In the genomic region with DNA sequence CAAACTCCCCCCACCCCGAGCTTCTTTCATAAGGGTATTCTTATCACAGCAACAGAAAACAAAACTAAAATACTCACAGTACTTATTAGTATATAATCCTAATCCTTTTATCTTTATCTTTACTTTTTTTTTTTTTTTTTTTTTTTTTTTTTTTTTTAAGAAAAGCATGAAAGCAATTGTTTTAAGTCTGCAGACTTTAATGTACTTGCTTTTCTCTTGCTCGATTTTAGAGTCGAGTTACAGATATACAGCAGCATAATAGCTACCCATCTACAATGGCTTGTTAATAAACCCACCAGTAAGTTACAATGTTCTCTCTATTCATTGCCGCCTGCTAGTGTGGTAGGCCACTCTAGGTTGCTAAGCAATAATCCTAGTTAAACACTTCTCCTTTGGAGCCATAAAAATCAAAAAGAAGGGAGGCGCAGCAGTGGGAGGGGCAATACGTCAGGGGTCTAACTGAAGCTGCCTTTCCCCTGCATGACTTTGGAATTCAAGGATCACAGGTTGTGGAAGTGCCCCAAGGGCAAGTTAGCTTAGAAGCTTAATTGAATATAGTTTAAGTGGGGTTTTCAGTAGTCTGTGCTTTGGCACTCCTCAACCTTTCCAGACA, we compare ENCODE assay signal across 11 mouse cellular contexts. TPM values are rescaled to one million over a fixed set of nuclear protein-coding genes. Genes with fewer than 3 reads are reported as not detected.
A peak's percentile ranks its signal among the peaks of the same experiment; 100 is the strongest.
DNase-seq lines count a peak whose midpoint lies in the region; ATAC-seq and TF ChIP-seq lines count a peak whose summit lies in the region.
"Had no signal": no experiment of that assay in that cellular context is flagged by ENCODE, and none has a peak within 500 bp of the region (broad histone marks: within the 10 kb centered on the region; RNA-seq: fewer than 3 reads in every experiment).

No protein-coding gene starts in this region.

- peak; percentile 44 for DNase-seq in heart, postnatal 0 days (ENCODE audit: low spot score)
- DNase-seq in heart, postnatal 10 days = no peak
- peak; percentile 76 for DNase-seq in embryo, embryonic 10.5 days (ENCODE audit: low spot score)
- DNase-seq in kidney, adult 18-20 months = peak; percentile 56
- peak; percentile 41 for DNase-seq in mesoderm, embryonic 11.5 days (ENCODE audit: low read depth, low spot score)
- no peak for DNase-seq in urinary bladder, postnatal 4 days (ENCODE audit: low spot score in 2 of 2)
- no peak for DNase-seq in T-cell, adult 2 months (ENCODE audit: low spot score)
- no peak for DNase-seq in liver
- DNase-seq: cerebellum, adult 8-10 months had no signal

- TF ChIP-seq EP300 in heart, postnatal 0 days (IDR thresholded peaks at IDR 0.05; ENCODE audit: low read depth) = no peak

- TF ChIP-seq CTCF in heart, postnatal 0 days (IDR thresholded peaks at IDR 0.05; ENCODE audit: low read depth) = no peak

- no peaks in the 10 kb centered on the region for H3K36me3 ChIP-seq in heart, postnatal 0 days (replicated peaks; ENCODE audit: control insufficient read depth, insufficient read depth, low read length)
- H3K36me3 ChIP-seq: hindbrain, embryonic 12.5 days had no signal

- 49% methylated on average over 6 of the region's 6 CpGs for WGBS in heart, postnatal 0 days

- H3K4me1 ChIP-seq in heart, postnatal 0 days (ENCODE audit: control insufficient read depth, insufficient read depth) = peaks cover 24% of the 10 kb centered on the region

- no peaks in the 10 kb centered on the region for H3K27me3 ChIP-seq in heart, postnatal 0 days (ENCODE audit: control insufficient read depth, insufficient read depth, low read length)
- H3K27me3 ChIP-seq: hindbrain, embryonic 12.5 days had no signal

- no peak overlapping the region for H3K9ac ChIP-seq in heart, postnatal 0 days (replicated peaks; ENCODE audit: low read depth, low read length)
- H3K9ac ChIP-seq: hindbrain, embryonic 12.5 days had no signal

- no peaks in the 10 kb centered on the region for H3K9me3 ChIP-seq in heart, postnatal 0 days (replicated peaks; ENCODE audit: control insufficient read depth, low read length)
- H3K9me3 ChIP-seq: hindbrain, embryonic 12.5 days had no signal

- intact Hi-C loops in heart, postnatal 10 days (cut with DNase I) = no loop called here

- H3K27ac ChIP-seq in heart, postnatal 0 days (ENCODE audit: low read depth) = 0 out of 2 replicates have a peak overlapping the region, but pooled peaks have one; percentile 20
- H3K27ac ChIP-seq: hindbrain, embryonic 12.5 days; macrophage had no signal

- no peak for ATAC-seq in heart, postnatal 0 days (ENCODE audit: insufficient read depth, low read depth)

- H3K4me3 ChIP-seq in heart, postnatal 0 days (ENCODE audit: low read depth, low read length) = no peak overlapping the region
- H3K4me3 ChIP-seq: hindbrain, embryonic 12.5 days had no signal

- no peak overlapping the region; the same call in 1 of the 2 replicates for H3K4me2 ChIP-seq in heart, postnatal 0 days (ENCODE audit: low read depth, low read length)
- H3K4me2 ChIP-seq: hindbrain, embryonic 12.5 days had no signal

RNA-seq across cellular contexts. Expression of gene Efcab5, which starts 5.3 kb away (rescaled TPM):
- total RNA-seq in heart, postnatal 0 days (2014; rRNA removed; ENCODE audit: low replicate concordance) = 0.04 and 0.27 TPM in 2 replicates
- polyA plus RNA-seq in heart, postnatal 0 days (2015; fragmentation: Nextera tagmentation; extraction: Ambion mirVana) = 0.25 and 0.29 TPM in 2 replicates
- total RNA-seq in heart, postnatal 10 days (2021) = under 1 TPM; 0.57 to 0.69 TPM

RNA-seq across cellular contexts. Expression of gene Ssh2, which starts 22.0 kb away (rescaled TPM):
- 60.6 and 61.8 TPM in 2 replicates for total RNA-seq in heart, postnatal 0 days (2014; rRNA removed; ENCODE audit: low replicate concordance)
- 17.9 and 21.0 TPM in 2 replicates for polyA plus RNA-seq in heart, postnatal 0 days (2015; fragmentation: Nextera tagmentation; extraction: Ambion mirVana)
- 10 to 100 TPM; 97.0 to 97.2 TPM for total RNA-seq in heart, postnatal 10 days (2021)

Comparison
In these comparisons a context has a peak if more than half of its experiments do, and no peak if none do; other contexts are left out.
1. DNase-seq: peak in heart, postnatal 0 days (single experiment), embryo, embryonic 10.5 days (single experiment), kidney, adult 18-20 months (single experiment) and mesoderm, embryonic 11.5 days (single experiment); none in heart, postnatal 10 days (0 of 2), urinary bladder, postnatal 4 days (0 of 2), T-cell, adult 2 months (single experiment) and liver (single experiment).